ENCODE assay signal across 24 mouse cellular contexts in the genomic region with DNA sequence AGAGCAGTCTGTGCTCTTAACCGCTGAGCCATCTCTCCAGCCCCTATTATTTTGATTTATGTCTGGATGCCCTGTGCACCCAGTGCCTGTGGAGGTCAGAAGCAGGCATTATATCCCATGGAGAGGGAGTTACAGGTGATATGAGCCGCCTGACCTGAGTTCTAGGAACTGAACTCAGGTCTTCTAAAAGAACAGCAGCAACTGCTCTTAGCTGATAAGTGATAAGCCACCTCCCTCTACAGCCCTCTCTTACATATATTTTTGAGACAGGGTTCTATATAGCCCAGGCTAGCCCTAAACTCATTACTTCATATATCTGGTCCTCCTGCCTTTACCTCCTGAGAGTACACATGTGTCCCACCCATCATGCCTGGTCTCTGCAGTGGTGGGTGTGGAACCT.
"Had no signal": no experiment of that assay in that cellular context is flagged by ENCODE, and none has a peak within 500 bp of the region (broad histone marks: within the 10 kb centered on the region; RNA-seq: fewer than 3 reads in every experiment).

No protein-coding gene starts in this region.

- H3K27me3 ChIP-seq: hindbrain, embryonic 12.5 days; intestine, embryonic 15.5 days had no signal

- DNase-seq: forebrain, postnatal 0 days; gastrocnemius, postnatal 14 days; gastrocnemius, postnatal 36 days; heart, adult 11 months; heart, adult 2 months; heart, postnatal 10 days; heart, postnatal 4 days; kidney, adult 18-20 months; kidney, adult 8-10 months; kidney, postnatal 10 days; kidney, postnatal 25 days; kidney, postnatal 4 days had no signal

- ATAC-seq: forebrain, postnatal 0 days; hindbrain, embryonic 16.5 days; inflammation-experienced regulatory T-cells, adult 6 months; intestine, embryonic 15.5 days; intestine, postnatal 0 days had no signal

- H3K4me2 ChIP-seq: heart, embryonic 12.5 days; hindbrain, embryonic 12.5 days; hindbrain, embryonic 14.5 days; intestine, embryonic 15.5 days; limb, embryonic 12.5 days had no signal

- H3K9me3 ChIP-seq: intestine, embryonic 15.5 days had no signal

- H3K4me3 ChIP-seq: heart, adult 2 months; heart, embryonic 10.5 days; heart, embryonic 12.5 days; hindbrain, embryonic 10.5 days; hindbrain, embryonic 12.5 days; intestine, embryonic 15.5 days; left cerebral cortex, adult 2 months; limb, embryonic 10.5 days; limb, embryonic 12.5 days had no signal

- H3K27ac ChIP-seq: heart, adult 2 months; heart, embryonic 10.5 days; hindbrain, embryonic 14.5 days; intestine, embryonic 15.5 days; left cerebral cortex, adult 2 months; limb, embryonic 10.5 days; limb, embryonic 12.5 days had no signal

- H3K9ac ChIP-seq: forebrain, postnatal 0 days; heart, embryonic 12.5 days; hindbrain, embryonic 12.5 days; hindbrain, embryonic 14.5 days; intestine, embryonic 15.5 days; limb, embryonic 12.5 days had no signal

- H3K36me3 ChIP-seq: heart, embryonic 10.5 days; heart, embryonic 12.5 days; hindbrain, embryonic 10.5 days; hindbrain, embryonic 12.5 days; intestine, embryonic 15.5 days; limb, embryonic 10.5 days; limb, embryonic 12.5 days had no signal
